Mouse (Mus musculus): ENCODE measurements around the gene Top3a.

DNA sequence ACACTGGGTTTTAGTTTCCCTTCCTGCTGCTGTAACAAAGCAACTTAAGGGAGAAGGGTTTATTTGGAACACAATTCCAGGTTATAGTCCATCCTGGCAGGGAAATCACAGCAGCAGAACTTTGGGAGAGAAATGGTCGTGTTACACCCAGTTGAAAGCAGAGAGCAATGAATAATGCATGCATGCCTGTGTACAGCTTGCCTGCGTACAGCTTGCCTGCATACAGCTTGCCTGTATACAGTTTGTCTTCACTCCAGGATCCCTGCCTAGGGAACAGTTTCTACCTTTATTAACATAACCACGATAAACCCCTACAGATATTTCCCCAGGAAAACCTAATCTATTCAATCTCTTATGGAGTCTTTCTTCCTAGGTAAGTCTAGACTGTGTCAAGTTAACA, 6.4 kb downstream of the Top3a start:
- no peak for TF ChIP-seq CTCF (IDR thresholded peaks at IDR 0.05; ENCODE audit: low read depth)
- no peak for TF ChIP-seq EP300 (optimal IDR thresholded peaks at IDR 0.05)

Measured in stomach, postnatal 0 days (tissue).